Mouse (Mus musculus) liver, postnatal 0 days (tissue): ENCODE measurements around the gene Stx18. TPM values are rescaled to one million over a fixed set of nuclear protein-coding genes. Genes with fewer than 3 reads are reported as not detected.

Source experiments
- ATAC-seq: fragments of 200-750 bp; cut with Nextera tagmentation; 2 replicates; pipeline ENCODE4 v1.8.0; 2017; ENCODE audit warnings: mild to moderate bottlenecking, moderate library complexity
- DNase-seq: peaks from one replicate; pipeline ENCODE4 v3.0.0-alpha.2; 2016
- H3K27ac ChIP-seq: fragments of 300-500 bp; sonication (generic); 2 replicates; pipeline ENCODE4 v1.5.1; 2014; ENCODE audit warnings: antibody characterized with exemption, moderate library complexity, mild to moderate bottlenecking, low read depth
- H3K27me3 ChIP-seq: fragments of 300-500 bp; sonication (generic); 2 replicates; pipeline ENCODE4 v1.6.1; 2014; ENCODE audit warnings: low read length, control low read depth, mixed read lengths; ENCODE audit not compliant: insufficient read depth
- H3K36me3 ChIP-seq: fragments of 300-500 bp; sonication (generic); replicated peaks from 2 replicates; pipeline ENCODE4 v1.6.1; 2014; ENCODE audit warnings: mild to moderate bottlenecking, control low read depth, low read length, moderate library complexity, mixed read lengths; ENCODE audit not compliant: insufficient read depth
- H3K4me1 ChIP-seq: fragments of 300-500 bp; sonication (generic); 2 replicates; pipeline ENCODE4 v1.6.1; 2014; ENCODE audit warnings: antibody characterized with exemption, mild to moderate bottlenecking, control low read depth; ENCODE audit not compliant: insufficient read depth
- H3K4me2 ChIP-seq: fragments of 300-500 bp; sonication (generic); 2 replicates; pipeline ENCODE4 v1.6.1; 2014; ENCODE audit warnings: low read depth, mild to moderate bottlenecking, low read length, moderate library complexity, mixed read lengths
- H3K4me3 ChIP-seq: fragments of 300-500 bp; sonication (generic); 2 replicates; pipeline ENCODE4 v1.5.1; 2014; ENCODE audit warnings: low read depth, low read length
- H3K9ac ChIP-seq: fragments of 300-500 bp; sonication (generic); replicated peaks from 2 replicates; pipeline ENCODE4 v1.6.1; 2014; ENCODE audit warnings: mild to moderate bottlenecking, moderate library complexity
- H3K9me3 ChIP-seq: fragments of 300-500 bp; sonication (generic); 2 replicates; pipeline ENCODE4 v1.6.1; 2016; ENCODE audit warnings: mild to moderate bottlenecking, control low read depth, low read length, mixed read lengths
- CTCF ChIP-seq: sonication (generic); IDR thresholded peaks from 2 replicates; pipeline ENCODE4 v1.5.1; 2016; ENCODE audit warnings: antibody characterized with exemption, low read depth
- EP300 ChIP-seq: IDR thresholded peaks from 2 replicates; pipeline ENCODE4 v1.6.1; 2016; ENCODE audit warnings: antibody characterized with exemption, low read depth, mild to moderate bottlenecking
- WGBS: fragments of 180-500 bp; shearing (Covaris S2); extraction: QIAGEN DNeasy Blood & Tissue Kit; methylation state at CpG from one replicate; pipeline ENCODE4 v1.1.7; 2014; ENCODE audit not compliant: insufficient replicate concordance; 5-methylcytosine and 5-hydroxymethylcytosine counted together
- polyA plus RNA-seq: library from polyadenylated mRNA; unstranded; fragments of >200 nt; fragmentation: Nextera tagmentation; extraction: Ambion mirVana; gene quantifications from 2 replicates; pipeline ENCODE4 v1.2.1, GENCODE M21; 2015

The Stx18 gene
- polyA plus RNA-seq, 1 experiment from 2014 or later, result 15.2 TPM

DNA sequence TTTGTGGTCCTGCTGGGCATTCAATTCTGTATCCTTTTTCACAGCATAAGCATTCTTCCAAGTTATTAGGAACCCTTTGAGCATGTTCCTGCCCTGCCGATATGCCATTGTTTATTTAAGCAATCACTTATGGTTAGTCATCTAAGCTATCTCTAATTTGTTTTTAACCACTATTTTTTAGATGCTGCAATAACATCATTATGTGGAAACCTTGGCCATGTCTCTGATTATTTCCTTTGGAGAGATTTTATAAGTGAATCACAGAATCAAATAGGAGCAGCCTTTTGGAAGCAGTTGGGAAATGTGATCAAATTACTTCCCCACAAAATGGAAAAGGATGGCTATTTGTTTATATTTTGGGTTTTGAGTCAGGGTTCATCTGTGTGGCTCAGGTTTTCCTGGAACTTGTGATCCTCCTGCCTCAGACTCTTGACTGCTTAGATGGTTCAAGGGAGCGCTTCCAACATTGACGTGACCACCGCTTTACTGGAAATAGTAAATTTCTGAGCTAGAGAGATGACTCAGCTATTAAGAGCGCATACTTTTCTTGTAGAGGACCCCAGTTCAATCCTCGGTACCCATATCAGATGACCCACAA lies 146.2 kb downstream of the Stx18 start:
- TF ChIP-seq EP300, result no peak
- TF ChIP-seq CTCF, result no peak
- Histone ChIP-seq H3K4me2 (no peak overlapping the region), H3K4me1 (no peaks in the 10 kb centered on the region), H3K9ac (no peak overlapping the region), H3K27me3 (no peaks in the 10 kb centered on the region), H3K36me3 (no peaks in the 10 kb centered on the region), H3K27ac (no peak overlapping the region), H3K9me3 (no peaks in the 10 kb centered on the region), H3K4me3 (no peak overlapping the region)
- ATAC-seq (no peak), DNase-seq (no peak)
- 75% methylated on average over 6 of the region's 6 CpGs for WGBS

DNA sequence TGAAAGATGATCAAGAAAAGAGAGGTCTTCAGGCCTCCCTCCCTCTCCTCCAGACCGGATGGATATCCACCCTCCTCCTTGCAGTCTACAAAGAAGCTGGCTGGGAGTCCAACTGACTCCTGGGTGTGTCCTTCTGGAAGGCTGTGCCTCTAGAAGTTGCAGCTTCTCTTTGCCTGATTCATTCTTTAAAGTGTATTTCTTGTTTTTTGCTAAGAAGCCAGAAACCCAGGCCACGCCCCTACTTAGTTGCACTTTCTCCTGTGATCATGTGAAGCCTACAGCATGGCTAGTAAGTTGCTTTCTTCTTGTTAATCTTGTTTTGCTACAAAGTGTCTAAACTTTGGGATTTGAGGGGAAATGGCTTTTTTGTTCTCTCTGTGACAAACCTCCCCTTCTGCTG lies 148.5 kb downstream of the Stx18 start:
- WGBS, result 77% methylated on average over 2 of the region's 2 CpGs
- DNase-seq, result no peak
- Histone ChIP-seq H3K27me3 (no peaks in the 10 kb centered on the region), H3K9ac (no peak overlapping the region), H3K4me1 (no peaks in the 10 kb centered on the region), H3K36me3 (no peaks in the 10 kb centered on the region), H3K4me3 (no peak overlapping the region), H3K9me3 (no peaks in the 10 kb centered on the region), H3K4me2 (no peak overlapping the region), H3K27ac (no peak overlapping the region)
- no peak for ATAC-seq
- TF ChIP-seq CTCF, result no peak

Other genes starting within 250 kb of the Stx18 start
- gene Msx1, start 214.2 kb upstream of the Stx18 start, polyA plus RNA-seq, result not detected in 2 replicates
- 1.3 and 1.7 TPM in 2 replicates for gene Nsg1, start 121.2 kb downstream of the Stx18 start, polyA plus RNA-seq
- gene Zbtb49, start 181.7 kb downstream of the Stx18 start, polyA plus RNA-seq, result 1.7 and 1.8 TPM in 2 replicates
- gene Lyar, start 181.7 kb downstream of the Stx18 start, polyA plus RNA-seq, result 29.4 and 38.6 TPM in 2 replicates
- 45.3 and 45.8 TPM in 2 replicates for gene Tmem128, start 221.4 kb downstream of the Stx18 start, polyA plus RNA-seq
- gene Otop1, start 237.2 kb downstream of the Stx18 start, polyA plus RNA-seq, result not detected in 2 replicates